Mouse (Mus musculus): ENCODE results near the gene Sh3bp2.
A peak's percentile ranks its signal among the peaks of the same experiment; 100 is the strongest.

The Sh3bp2 gene

GRCm38 (mm10) chr5:34524511-34524910 is 1.1 kb upstream of the Sh3bp2 start:
- DNase-seq (ENCODE audit: low read depth, low spot score): no peak

GRCm38 (mm10) chr5:34526477-34526775 is 788 bp downstream of the Sh3bp2 start:
- no peak for DNase-seq (ENCODE audit: low read depth, low spot score)

GRCm38 (mm10) chr5:34527352-34527751 is 1.7 kb downstream of the Sh3bp2 start:
- no peak for DNase-seq (ENCODE audit: low read depth, low spot score)

GRCm38 (mm10) chr5:34528724-34529123 is 3.1 kb downstream of the Sh3bp2 start:
- DNase-seq (ENCODE audit: low read depth, low spot score): no peak

- DNase-seq (ENCODE audit: low read depth, low spot score): no peak
These were observed 4.5 kb downstream of the Sh3bp2 start for GRCm38 (mm10) chr5:34530116-34530515.

- no peak for DNase-seq (ENCODE audit: low read depth, low spot score)
These were observed 5.0 kb downstream of the Sh3bp2 start for GRCm38 (mm10) chr5:34530687-34531086.

GRCm38 (mm10) chr5:34533066-34533465 is 7.4 kb downstream of the Sh3bp2 start:
- DNase-seq (ENCODE audit: low read depth, low spot score): no peak

- DNase-seq (ENCODE audit: low read depth, low spot score): no peak
These were observed 8.2 kb downstream of the Sh3bp2 start for GRCm38 (mm10) chr5:34533820-34534219.

- no peak for DNase-seq (ENCODE audit: low read depth, low spot score)
These were observed 9.3 kb downstream of the Sh3bp2 start for GRCm38 (mm10) chr5:34534776-34535581.

- no peak for DNase-seq (ENCODE audit: low read depth, low spot score)
These were observed 10.2 kb downstream of the Sh3bp2 start for GRCm38 (mm10) chr5:34535831-34536230.

- no peak for DNase-seq (ENCODE audit: low read depth, low spot score)
These were observed 12.4 kb downstream of the Sh3bp2 start for GRCm38 (mm10) chr5:34538079-34538478.

GRCm38 (mm10) chr5:34538527-34538926 is 12.9 kb downstream of the Sh3bp2 start:
- no peak for DNase-seq (ENCODE audit: low read depth, low spot score)

- DNase-seq (ENCODE audit: low read depth, low spot score): no peak
These were observed 13.5 kb downstream of the Sh3bp2 start for GRCm38 (mm10) chr5:34539121-34539520.

GRCm38 (mm10) chr5:34542166-34542565 is 16.5 kb downstream of the Sh3bp2 start:
- DNase-seq (ENCODE audit: low read depth, low spot score): no peak

- DNase-seq (ENCODE audit: low read depth, low spot score): no peak
These were observed 17.5 kb downstream of the Sh3bp2 start for GRCm38 (mm10) chr5:34543114-34543513.

GRCm38 (mm10) chr5:34547410-34547809 is 21.8 kb downstream of the Sh3bp2 start:
- DNase-seq (ENCODE audit: low read depth, low spot score): no peak

- no peak for DNase-seq (ENCODE audit: low read depth, low spot score)
These were observed 23.5 kb downstream of the Sh3bp2 start for GRCm38 (mm10) chr5:34549135-34549482.

- DNase-seq (ENCODE audit: low read depth, low spot score): peak; percentile 51
These were observed 24.0 kb downstream of the Sh3bp2 start for GRCm38 (mm10) chr5:34549483-34550221.

- DNase-seq (ENCODE audit: low read depth, low spot score): no peak
These were observed 24.6 kb downstream of the Sh3bp2 start for GRCm38 (mm10) chr5:34550251-34550650.

- DNase-seq (ENCODE audit: low read depth, low spot score): no peak
These were observed 26.2 kb downstream of the Sh3bp2 start for GRCm38 (mm10) chr5:34551821-34552220.

- no peak for DNase-seq (ENCODE audit: low read depth, low spot score)
These were observed 38.2 kb downstream of the Sh3bp2 start for GRCm38 (mm10) chr5:34563854-34564253.

GRCm38 (mm10) chr5:34564291-34564690 is 38.7 kb downstream of the Sh3bp2 start:
- DNase-seq (ENCODE audit: low read depth, low spot score): no peak

All from brain, embryonic 18.5 days (tissue).